Mouse (Mus musculus) kidney, embryonic 15.5 days (tissue): ENCODE measurements at regions not wholly inside any gene's neighbourhood (a gene's known extent, or its start where the extent isn't known, plus 50 kb on each side); places are given as distances from the start of the nearest gene placed in this dataset.
"Not testable (repeated sequence)": the region's sequence is repeated elsewhere in the genome, so short reads cannot be mapped to it uniquely, and the experiment has no call there.

Source experiments
- ATAC-seq: fragments of 200-750 bp; cut with Nextera tagmentation; replicated peaks from 2 replicates; pipeline ENCODE4 v1.8.0; 2017; ENCODE audit warnings: moderate TSS enrichment; ENCODE audit not compliant: low FRiP score
- H3K27ac ChIP-seq: fragments of 300-500 bp; sonication (generic); 2 replicates; pipeline ENCODE4 v1.5.1; 2015; ENCODE audit warnings: mild to moderate bottlenecking, inconsistent platforms
- H3K27me3 ChIP-seq: fragments of 300-500 bp; sonication (generic); 2 replicates; pipeline ENCODE4 v1.6.1; 2015; ENCODE audit warnings: inconsistent platforms
- H3K36me3 ChIP-seq: fragments of 300-500 bp; sonication (generic); 2 replicates; pipeline ENCODE4 v1.6.1; 2015; ENCODE audit warnings: inconsistent platforms
- H3K4me1 ChIP-seq: fragments of 300-500 bp; sonication (generic); 2 replicates; pipeline ENCODE4 v1.6.1; 2015; ENCODE audit warnings: inconsistent platforms
- H3K4me2 ChIP-seq: fragments of 300-500 bp; sonication (generic); 2 replicates; pipeline ENCODE4 v1.6.1; 2015; ENCODE audit warnings: moderate library complexity, mild to moderate bottlenecking, inconsistent platforms
- H3K4me3 ChIP-seq: fragments of 300-500 bp; sonication (generic); replicated peaks from 2 replicates; pipeline ENCODE4 v1.5.1; 2015; ENCODE audit warnings: mild to moderate bottlenecking, inconsistent platforms
- H3K9ac ChIP-seq: fragments of 300-500 bp; sonication (generic); 2 replicates; pipeline ENCODE4 v1.6.1; 2015; ENCODE audit warnings: mild to moderate bottlenecking, inconsistent platforms
- H3K9me3 ChIP-seq: fragments of 300-500 bp; sonication (generic); replicated peaks from 2 replicates; pipeline ENCODE4 v1.6.1; 2016; ENCODE audit warnings: inconsistent platforms
- WGBS: fragments of 180-500 bp; shearing (Covaris S2); methylation state at CpG from one replicate; pipeline ENCODE4 v1.1.7; 2015; ENCODE audit warnings: mixed read lengths; 5-methylcytosine and 5-hydroxymethylcytosine counted together

DNA sequence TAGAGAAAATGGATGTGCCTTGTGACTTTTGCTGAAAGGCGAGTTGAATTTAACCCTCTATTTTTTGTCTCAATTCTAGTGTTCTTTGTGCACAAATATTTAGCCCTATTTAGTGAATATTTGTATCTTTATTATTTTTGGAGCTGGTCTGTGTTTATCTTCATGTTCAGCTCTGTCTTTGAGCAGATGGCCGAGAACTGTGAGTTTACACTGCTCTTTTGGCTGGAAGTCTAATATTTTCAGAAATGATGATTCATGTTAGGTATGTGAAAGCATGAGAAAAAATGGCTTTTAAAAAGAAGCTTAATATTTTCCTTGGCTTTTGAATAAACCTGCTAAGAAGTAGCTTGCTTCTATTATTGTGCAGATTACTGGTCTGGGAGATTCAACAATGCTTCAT lies 505.4 kb downstream of the Sema5a start:
- 63% methylated on average over 2 of the region's 2 CpGs for WGBS

DNA sequence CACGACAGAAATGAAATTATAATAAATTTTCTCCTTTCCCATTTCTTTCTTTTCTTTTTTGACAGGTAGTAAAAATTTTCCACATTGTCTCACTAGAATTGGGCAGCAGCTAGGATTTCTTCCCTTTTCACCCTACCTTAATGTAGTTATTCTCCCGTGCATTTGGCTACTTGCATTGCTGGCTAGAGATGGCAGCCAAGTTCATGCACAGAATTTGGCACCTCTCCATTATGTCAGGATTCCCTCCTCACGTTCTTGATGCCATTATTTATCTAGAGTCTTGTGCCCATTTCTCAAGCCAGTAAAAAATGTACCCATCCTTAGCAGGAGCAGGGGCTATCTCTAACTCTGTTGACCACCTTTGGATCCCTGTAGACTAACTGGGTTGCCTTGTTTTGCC lies 507.4 kb downstream of the Sema5a start:
- 50% methylated on average over 3 of the region's 3 CpGs for WGBS
- Histone ChIP-seq H3K4me1 (no peaks in the 10 kb centered on the region), H3K36me3 (no peaks in the 10 kb centered on the region), H3K4me3 (no peak overlapping the region), H3K27ac (no peak overlapping the region), H3K4me2 (no peak overlapping the region), H3K27me3 (no peaks in the 10 kb centered on the region), H3K9ac (no peak overlapping the region), H3K9me3 (no peaks in the 10 kb centered on the region)
- ATAC-seq, result no peak

More for the DNA sequence above, 505.4 kb downstream of the Sema5a start:
- no peaks in the 10 kb centered on the region for H3K4me1 ChIP-seq
- no peaks in the 10 kb centered on the region for H3K27me3 ChIP-seq
- H3K9me3 ChIP-seq, result no peaks in the 10 kb centered on the region
- no peak overlapping the region for H3K4me2 ChIP-seq
- no peak overlapping the region for H3K4me3 ChIP-seq
- no peak overlapping the region for H3K9ac ChIP-seq
- no peaks in the 10 kb centered on the region for H3K36me3 ChIP-seq
- H3K27ac ChIP-seq, result no peak overlapping the region
- ATAC-seq, result no peak

GRCm38 (mm10) chr15:32760141-32760540 lies 515.5 kb downstream of the Sema5a start:
- H3K9ac ChIP-seq, result no peak overlapping the region
- no peaks in the 10 kb centered on the region for H3K4me1 ChIP-seq
- no peak overlapping the region for H3K4me2 ChIP-seq
- H3K27ac ChIP-seq, result no peak overlapping the region
- no peaks in the 10 kb centered on the region for H3K9me3 ChIP-seq
- H3K36me3 ChIP-seq, result no peaks in the 10 kb centered on the region
- no peak overlapping the region for H3K4me3 ChIP-seq
- no peak for ATAC-seq
- 74% methylated on average over 3 of the region's 3 CpGs for WGBS
- H3K27me3 ChIP-seq, result no peaks in the 10 kb centered on the region

DNA sequence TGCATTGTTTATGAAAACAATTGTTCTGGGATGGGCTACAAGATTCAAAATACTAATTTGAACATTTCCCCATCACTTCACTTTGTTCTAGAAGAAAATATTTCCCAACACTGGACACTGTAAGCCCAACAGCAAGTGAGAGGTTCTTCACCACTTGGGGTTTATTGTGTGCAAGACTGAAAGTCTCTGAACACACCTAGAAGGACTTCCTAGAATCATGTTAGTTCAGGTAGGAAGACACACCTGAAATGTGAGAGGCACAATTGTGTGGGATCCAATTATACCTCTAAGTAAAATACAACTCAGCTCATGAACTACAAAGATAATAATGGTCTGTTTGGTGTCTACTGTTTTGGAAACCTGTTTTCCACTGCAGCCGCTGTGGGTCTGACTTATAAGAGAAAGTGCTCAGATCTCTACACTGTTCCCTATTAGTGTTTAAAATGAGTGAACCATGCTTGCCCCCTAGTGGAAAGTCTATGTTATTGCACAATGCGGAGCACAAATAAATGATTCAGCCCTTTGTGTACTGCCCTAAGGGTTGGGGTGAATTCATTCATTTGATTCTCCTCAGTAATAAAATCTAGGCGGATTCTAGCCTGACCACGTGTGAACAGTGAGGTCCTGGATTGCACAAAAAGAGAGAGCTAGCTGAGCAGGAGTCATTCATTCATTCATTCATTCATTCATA lies 521.5 kb downstream of the Sema5a start:
- WGBS, result 6% methylated on average over 4 of the region's 4 CpGs
- H3K4me2 ChIP-seq, result no peak overlapping the region
- H3K9me3 ChIP-seq, result no peaks in the 10 kb centered on the region
- no peaks in the 10 kb centered on the region for H3K4me1 ChIP-seq
- H3K27ac ChIP-seq, result no peak overlapping the region
- H3K27me3 ChIP-seq, result no peaks in the 10 kb centered on the region
- H3K36me3 ChIP-seq, result no peaks in the 10 kb centered on the region
- ATAC-seq, result peak; percentile 52
- H3K9ac ChIP-seq, result no peak overlapping the region
- H3K4me3 ChIP-seq, result no peak overlapping the region

DNA sequence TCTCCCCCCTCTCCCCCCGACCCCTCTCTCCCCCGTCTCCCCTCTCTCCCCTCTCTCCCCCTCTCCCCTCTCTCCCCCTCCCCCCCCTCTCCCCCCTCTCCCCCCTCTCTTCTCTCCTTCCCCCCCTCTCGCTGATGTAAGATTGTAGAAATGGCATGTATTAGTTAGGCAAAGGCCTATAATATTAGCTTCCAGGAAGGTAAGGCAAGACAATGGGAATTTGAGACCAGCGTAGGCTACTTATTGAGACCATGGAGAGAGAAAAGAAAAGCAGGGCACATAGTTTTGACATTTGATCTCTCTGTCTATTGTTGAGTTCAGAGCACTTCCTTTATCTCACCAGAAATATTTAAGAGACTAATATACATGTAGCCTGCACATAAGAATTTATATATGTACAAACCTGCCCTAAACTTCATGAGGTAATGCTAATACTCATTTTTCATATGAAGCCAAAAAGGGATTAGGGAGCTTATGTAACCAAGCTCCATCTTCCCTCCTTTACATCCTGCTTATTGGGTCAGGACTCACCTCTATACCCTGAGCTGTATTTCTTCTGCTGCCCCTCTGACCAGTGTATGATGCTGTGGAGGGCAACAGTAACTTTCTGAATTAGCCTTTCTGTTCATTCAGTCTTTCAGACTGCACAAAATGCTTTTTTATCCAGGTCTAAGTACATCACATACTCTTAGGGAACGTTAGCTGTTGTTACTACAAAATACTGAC lies 522.3 kb downstream of the Sema5a start:
- Histone ChIP-seq H3K4me1 (no peaks in the 10 kb centered on the region), H3K36me3 (no peaks in the 10 kb centered on the region), H3K4me3 (no peak overlapping the region), H3K27me3 (no peaks in the 10 kb centered on the region), H3K27ac (no peak overlapping the region), H3K9me3 (no peaks in the 10 kb centered on the region), H3K4me2 (no peak overlapping the region), H3K9ac (no peak overlapping the region)
- ATAC-seq, result no peak
- WGBS, result 46% methylated on average over 5 of the region's 5 CpGs

DNA sequence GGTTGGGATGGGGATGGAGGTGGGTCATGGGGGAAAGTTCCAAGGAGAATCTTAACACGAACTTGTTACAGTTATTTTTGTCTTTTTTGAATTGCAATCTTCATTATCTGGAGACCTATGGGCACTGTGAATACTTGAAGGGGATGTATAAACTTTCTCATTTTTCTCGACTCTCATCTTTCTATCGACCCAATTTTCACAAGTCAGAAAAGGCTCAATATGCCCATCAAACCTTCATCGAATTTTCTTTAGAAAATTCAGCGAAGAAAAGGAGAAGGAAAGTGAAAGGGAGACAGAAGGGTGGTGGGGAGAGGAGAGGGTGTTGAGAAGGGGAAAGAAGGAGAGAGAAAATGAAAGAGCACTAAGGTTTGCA lies 533.6 kb downstream of the Sema5a start:
- not testable (repeated sequence) for ATAC-seq, H3K27me3 ChIP-seq, H3K4me1 ChIP-seq, H3K36me3 ChIP-seq, H3K9ac ChIP-seq, H3K27ac ChIP-seq, H3K9me3 ChIP-seq
- 34% methylated on average over 5 of the region's 5 CpGs for WGBS
- H3K4me2 ChIP-seq, result peak overlapping the region; percentile 76
- peak overlapping the region; percentile 60 for H3K4me3 ChIP-seq

DNA sequence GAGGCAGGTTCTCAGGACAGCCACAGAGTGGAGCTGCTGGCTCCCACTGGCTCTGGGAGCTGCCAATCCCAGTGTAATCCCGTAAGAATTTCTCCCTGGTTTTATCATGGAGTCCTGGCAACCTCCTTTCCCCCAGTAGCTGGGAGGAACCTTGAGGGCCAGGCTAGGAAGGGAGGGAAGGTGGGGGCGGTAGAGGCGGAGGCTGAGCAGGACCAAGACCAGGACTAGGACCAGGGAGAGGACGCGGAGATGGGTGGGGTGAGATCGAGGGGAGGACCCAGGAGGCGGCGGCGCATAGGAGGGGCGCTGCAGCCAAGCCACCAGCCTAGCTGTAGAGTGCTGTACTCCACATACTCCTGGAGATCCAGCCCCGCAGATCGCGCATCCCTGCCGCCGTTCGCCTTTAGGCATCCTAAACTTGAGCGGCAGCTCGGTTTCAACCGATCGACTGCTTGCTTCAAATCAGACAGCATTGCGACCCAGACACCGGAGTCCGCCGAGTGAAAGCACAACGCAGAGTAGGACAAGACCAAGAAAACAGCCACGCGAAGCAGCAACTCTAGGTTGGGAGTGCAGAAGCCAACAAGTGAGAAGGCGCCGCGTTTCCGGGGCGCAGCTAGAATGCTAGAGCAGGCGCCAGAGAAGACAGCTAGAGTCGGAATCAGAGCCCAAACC lies 534.1 kb downstream of the Sema5a start:
- Histone ChIP-seq H3K27ac (peak overlapping the region; percentile 67), H3K4me3 (peak overlapping the region; percentile 60), H3K4me2 (peak overlapping the region; percentile 76), H3K9ac (peak overlapping the region; percentile 56)
- not testable (repeated sequence) for H3K9me3 ChIP-seq, H3K36me3 ChIP-seq, H3K4me1 ChIP-seq, H3K27me3 ChIP-seq
- under 1% methylated on average over 31 of the region's 34 CpGs for WGBS
- peak; percentile 99 for ATAC-seq

DNA sequence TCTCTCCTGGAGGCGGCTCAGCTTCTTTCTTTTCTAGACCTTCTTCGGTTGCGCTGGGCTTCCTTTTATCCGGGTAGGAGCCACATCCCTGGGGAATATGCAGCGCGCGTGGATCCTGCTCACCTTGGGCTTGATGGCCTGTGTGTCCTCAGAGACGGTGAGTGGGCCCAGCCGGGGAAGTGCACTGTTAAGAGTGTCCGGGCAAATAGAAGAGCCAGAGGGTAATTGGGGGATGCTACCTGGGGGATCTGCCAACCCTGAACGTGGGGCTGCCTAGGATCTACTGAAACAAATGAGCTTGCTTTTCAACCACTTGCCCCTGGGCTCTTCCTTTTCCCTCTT lies 534.6 kb downstream of the Sema5a start:
- peak; percentile 3; the same call in 1 of the 2 replicates for ATAC-seq
- Histone ChIP-seq H3K4me2 (peak overlapping the region; percentile 76), H3K4me3 (peak overlapping the region; percentile 60)

GRCm38 (mm10) chr15:32781609-32782008 lies 537.0 kb downstream of the Sema5a start:
- 57% methylated on average over 1 of the region's 1 CpGs for WGBS
- H3K27me3 ChIP-seq, H3K9ac ChIP-seq, H3K4me1 ChIP-seq, H3K36me3 ChIP-seq, ATAC-seq, H3K27ac ChIP-seq, H3K9me3 ChIP-seq, H3K4me3 ChIP-seq, H3K4me2 ChIP-seq: not testable (repeated sequence)

More for the DNA sequence above, 534.6 kb downstream of the Sema5a start:
- WGBS, result 5% methylated on average over 11 of the region's 11 CpGs
- H3K9me3 ChIP-seq, H3K27me3 ChIP-seq, H3K4me1 ChIP-seq, H3K36me3 ChIP-seq: not testable (repeated sequence)
- Histone ChIP-seq H3K9ac (peak overlapping the region; percentile 56), H3K27ac (peak overlapping the region; percentile 67)

DNA sequence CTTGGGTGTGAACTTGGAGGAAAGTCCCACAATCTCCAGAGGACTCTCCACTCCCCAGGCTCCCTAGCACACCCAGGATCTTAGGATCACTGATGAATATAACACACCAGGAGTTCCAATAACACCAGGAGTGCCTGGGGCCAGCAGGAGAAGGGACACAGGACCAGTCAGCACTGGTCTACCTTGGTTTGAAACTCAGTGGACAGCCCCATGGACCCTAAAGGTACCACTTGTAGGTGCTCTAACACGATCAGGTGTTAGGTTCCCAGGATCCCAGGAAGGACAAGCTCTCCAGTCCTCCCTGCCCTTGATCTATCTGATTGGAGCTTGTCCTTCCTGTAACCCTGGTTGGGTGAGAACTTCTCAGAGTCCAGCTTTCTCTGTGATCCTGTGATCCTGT lies 554.6 kb downstream of the Sema5a start:
- Histone ChIP-seq H3K36me3 (peaks cover 41% of the 10 kb centered on the region; the same call in 1 of the 2 replicates), H3K4me3 (no peak overlapping the region)
- WGBS, result 92% methylated on average over 1 of the region's 1 CpGs

GRCm38 (mm10) chr15:32810849-32811632 lies 566.4 kb downstream of the Sema5a start:
- Histone ChIP-seq H3K9ac (no peak overlapping the region), H3K4me3 (no peak overlapping the region), H3K27me3 (no peaks in the 10 kb centered on the region), H3K4me1 (no peaks in the 10 kb centered on the region), H3K27ac (no peak overlapping the region), H3K36me3 (no peaks in the 10 kb centered on the region), H3K4me2 (no peak overlapping the region), H3K9me3 (no peaks in the 10 kb centered on the region; the same call in 1 of the 2 replicates)
- whole genome bisulfite sequencing, result 68% methylated on average over 2 of the region's 2 CpGs
- no peak for ATAC-seq

More for the DNA sequence above, 554.6 kb downstream of the Sema5a start:
- Histone ChIP-seq H3K4me2 (no peak overlapping the region), H3K4me1 (no peaks in the 10 kb centered on the region), H3K27ac (no peak overlapping the region), H3K9me3 (no peaks in the 10 kb centered on the region), H3K27me3 (no peaks in the 10 kb centered on the region), H3K9ac (no peak overlapping the region)
- no peak for ATAC-seq

DNA sequence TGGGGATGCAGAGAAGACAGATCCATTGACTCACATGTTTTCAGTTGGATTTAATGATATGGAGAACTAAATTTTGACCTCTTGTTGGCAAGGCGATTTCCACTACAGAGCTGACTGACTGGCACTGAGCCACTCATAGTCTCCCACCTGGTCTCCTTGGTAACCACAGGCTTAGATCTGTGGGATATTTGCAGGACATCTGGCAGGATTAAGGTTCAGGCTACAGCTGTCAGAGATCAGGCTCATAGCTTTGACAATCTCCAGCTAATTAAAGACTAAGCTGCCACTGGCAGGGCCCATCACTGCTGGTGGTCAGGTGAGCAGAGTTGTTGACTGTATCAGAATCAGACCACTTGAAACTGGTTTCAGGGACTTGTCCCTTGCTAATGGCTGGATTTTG lies 595.4 kb downstream of the Sema5a start:
- 92% methylated on average over 1 of the region's 1 CpGs for WGBS
- Histone ChIP-seq H3K36me3 (no peaks in the 10 kb centered on the region), H3K4me1 (no peaks in the 10 kb centered on the region), H3K4me3 (no peak overlapping the region), H3K27ac (no peak overlapping the region), H3K27me3 (no peaks in the 10 kb centered on the region), H3K4me2 (no peak overlapping the region), H3K9ac (no peak overlapping the region), H3K9me3 (no peaks in the 10 kb centered on the region)
- ATAC-seq, result no peak
